29 mouse cellular contexts compared by ENCODE assay signal in genomic region chr3:85417663-85418062, GRCm38 (mm10).
A peak's percentile ranks its signal among the peaks of the same experiment; 100 is the strongest.
DNase-seq lines count a peak whose midpoint lies in the region; ATAC-seq and TF ChIP-seq lines count a peak whose summit lies in the region.
"Had no signal": no experiment of that assay in that cellular context is flagged by ENCODE, and none has a peak within 500 bp of the region (broad histone marks: within the 10 kb centered on the region; RNA-seq: fewer than 3 reads in every experiment).

No protein-coding gene starts in this region.

- TF ChIP-seq POLR2A in lung, adult 2 months (IDR thresholded peaks at IDR 0.05; ENCODE audit: borderline replicate concordance, extremely low read depth, low read depth, low read length), result no peak

- no peak overlapping the region for H3K4me3 ChIP-seq in embryonic facial prominence, embryonic 14.5 days (ENCODE audit: low read depth, low read length)
- no peak overlapping the region for H3K4me3 ChIP-seq in embryonic facial prominence, embryonic 10.5 days
- H3K4me3 ChIP-seq in lung, embryonic 14.5 days (ENCODE audit: low read depth, low read length), result no peak overlapping the region
- H3K4me3 ChIP-seq in lung, adult 2 months (replicated peaks; ENCODE audit: extremely low read depth, low read depth, low read length), result no peak overlapping the region
- H3K4me3 ChIP-seq in stomach, postnatal 0 days (ENCODE audit: low read depth, low read length), result no peak overlapping the region
- H3K4me3 ChIP-seq: embryonic facial prominence, embryonic 12.5 days; embryonic facial prominence, embryonic 15.5 days; erythroblast, embryonic 14.5 days; forebrain, embryonic 10.5 days; forebrain, embryonic 12.5 days had no signal

- TF ChIP-seq CTCF in lung, embryonic 14.5 days (IDR thresholded peaks at IDR 0.05; ENCODE audit: low read depth), result no peak
- no peak for TF ChIP-seq CTCF in lung, adult 2 months (IDR thresholded peaks at IDR 0.05; ENCODE audit: insufficient read depth, low read length)
- no peak for TF ChIP-seq CTCF in stomach, postnatal 0 days (IDR thresholded peaks at IDR 0.05; ENCODE audit: low read depth)

- H3K9ac ChIP-seq in embryonic facial prominence, embryonic 14.5 days (ENCODE audit: low read depth, low read length), result no peak overlapping the region
- H3K9ac ChIP-seq in lung, embryonic 14.5 days, result no peak overlapping the region
- no peak overlapping the region for H3K9ac ChIP-seq in stomach, postnatal 0 days (ENCODE audit: low read length)
- H3K9ac ChIP-seq: embryonic facial prominence, embryonic 12.5 days; embryonic facial prominence, embryonic 15.5 days; forebrain, embryonic 12.5 days had no signal

- no peak overlapping the region for H3K4me2 ChIP-seq in embryonic facial prominence, embryonic 14.5 days (ENCODE audit: low read depth, low read length)
- H3K4me2 ChIP-seq in lung, embryonic 14.5 days, result no peak overlapping the region
- no peak overlapping the region for H3K4me2 ChIP-seq in stomach, postnatal 0 days (replicated peaks; ENCODE audit: low read depth)
- H3K4me2 ChIP-seq: embryonic facial prominence, embryonic 12.5 days; embryonic facial prominence, embryonic 15.5 days; forebrain, embryonic 12.5 days had no signal

- no peak for TF ChIP-seq EP300 in stomach, postnatal 0 days (optimal IDR thresholded peaks at IDR 0.05)

- ATAC-seq in embryonic facial prominence, embryonic 14.5 days (ENCODE audit: low read depth), result no peak
- no peak for ATAC-seq in lung, embryonic 14.5 days (ENCODE audit: insufficient read depth)
- ATAC-seq in stomach, postnatal 0 days (ENCODE audit: low FRiP score, low TSS enrichment), result 0 out of 2 replicates have a peak, but pooled peaks have one; percentile 59
- ATAC-seq: activated CD4-positive, CD25-positive, alpha-beta regulatory T cell, adult 4 months; CD4-positive, CD25-positive, alpha-beta regulatory T cell, adult 4 months; forebrain, embryonic 14.5 days; forebrain, embryonic 16.5 days; Patski had no signal

- no peak overlapping the region for H3K27ac ChIP-seq in embryonic facial prominence, embryonic 14.5 days (replicated peaks; ENCODE audit: low read depth, low read length)
- no peak overlapping the region for H3K27ac ChIP-seq in embryonic facial prominence, embryonic 10.5 days (replicated peaks)
- no peak overlapping the region for H3K27ac ChIP-seq in lung, embryonic 14.5 days (ENCODE audit: low read depth)
- no peak overlapping the region for H3K27ac ChIP-seq in stomach, postnatal 0 days (replicated peaks)
- H3K27ac ChIP-seq: embryonic facial prominence, embryonic 12.5 days; embryonic facial prominence, embryonic 15.5 days; forebrain, embryonic 10.5 days; forebrain, embryonic 12.5 days had no signal

- DNase-seq in embryonic facial prominence, embryonic 14.5 days (ENCODE audit: low spot score), result peak; percentile 33
- no peak for DNase-seq in embryonic facial prominence, embryonic 10.5 days (ENCODE audit: low spot score)
- peak; percentile 13 for DNase-seq in lung, embryonic 14.5 days
- no peak for DNase-seq in lung, postnatal 4 days
- DNase-seq in lung, postnatal 25 days (ENCODE audit: low spot score), result peak; percentile 32
- no peak for DNase-seq in lung, adult 2 months
- no peak for DNase-seq in stomach, postnatal 0 days (ENCODE audit: low spot score)
- DNase-seq: adrenal gland, adult 8-10 months; adrenal gland, postnatal 14 days; adrenal gland, postnatal 36 days; B cell, adult 2 months; cerebellum, adult 11-12 months; cerebellum, adult 2 months; cerebellum, adult 9-11 months; cerebellum, postnatal 14 days; cerebellum, postnatal 36 days; embryo, embryonic 11 days had no signal

- no peaks in the 10 kb centered on the region for H3K27me3 ChIP-seq in embryonic facial prominence, embryonic 14.5 days (replicated peaks; ENCODE audit: control insufficient read depth, insufficient read depth, low read length)
- no peaks in the 10 kb centered on the region for H3K27me3 ChIP-seq in embryonic facial prominence, embryonic 10.5 days (replicated peaks; ENCODE audit: low read depth, poor library complexity, severe bottlenecking)
- H3K27me3 ChIP-seq in lung, embryonic 14.5 days (ENCODE audit: insufficient read depth, low read length), result no peaks in the 10 kb centered on the region
- H3K27me3 ChIP-seq in stomach, postnatal 0 days (ENCODE audit: control insufficient read depth, insufficient read depth, low read length), result no peaks in the 10 kb centered on the region
- H3K27me3 ChIP-seq: CH12.LX; embryonic facial prominence, embryonic 12.5 days; embryonic facial prominence, embryonic 15.5 days; forebrain, embryonic 12.5 days had no signal

- H3K36me3 ChIP-seq in embryonic facial prominence, embryonic 14.5 days (ENCODE audit: control insufficient read depth, insufficient read depth, low read length), result no peaks in the 10 kb centered on the region
- no peaks in the 10 kb centered on the region for H3K36me3 ChIP-seq in embryonic facial prominence, embryonic 10.5 days (replicated peaks)
- no peaks in the 10 kb centered on the region for H3K36me3 ChIP-seq in lung, embryonic 14.5 days (ENCODE audit: insufficient read depth)
- H3K36me3 ChIP-seq in stomach, postnatal 0 days (ENCODE audit: control insufficient read depth, insufficient read depth, low read length), result no peaks in the 10 kb centered on the region
- H3K36me3 ChIP-seq: embryonic facial prominence, embryonic 12.5 days; embryonic facial prominence, embryonic 15.5 days; forebrain, embryonic 10.5 days; forebrain, embryonic 12.5 days; G1E had no signal

- H3K9me3 ChIP-seq in embryonic facial prominence, embryonic 14.5 days (ENCODE audit: control insufficient read depth, low read length), result no peaks in the 10 kb centered on the region
- H3K9me3 ChIP-seq in embryonic facial prominence, embryonic 10.5 days, result no peaks in the 10 kb centered on the region
- H3K9me3 ChIP-seq in lung, embryonic 14.5 days (ENCODE audit: low read depth, low read length), result no peaks in the 10 kb centered on the region
- no peaks in the 10 kb centered on the region for H3K9me3 ChIP-seq in stomach, postnatal 0 days (ENCODE audit: control insufficient read depth, low read length)
- H3K9me3 ChIP-seq: embryonic facial prominence, embryonic 12.5 days; embryonic facial prominence, embryonic 15.5 days; forebrain, embryonic 10.5 days; forebrain, embryonic 12.5 days; G1E had no signal

- no peaks in the 10 kb centered on the region for H3K4me1 ChIP-seq in embryonic facial prominence, embryonic 14.5 days (ENCODE audit: control insufficient read depth, insufficient read depth, low read length)
- no peaks in the 10 kb centered on the region for H3K4me1 ChIP-seq in embryonic facial prominence, embryonic 10.5 days
- no peaks in the 10 kb centered on the region for H3K4me1 ChIP-seq in lung, embryonic 14.5 days (ENCODE audit: insufficient read depth)
- no peaks in the 10 kb centered on the region for H3K4me1 ChIP-seq in lung, adult 2 months (ENCODE audit: control insufficient read depth, insufficient read depth, low read length)
- H3K4me1 ChIP-seq in stomach, postnatal 0 days (replicated peaks; ENCODE audit: control insufficient read depth, insufficient read depth), result no peaks in the 10 kb centered on the region
- H3K4me1 ChIP-seq: embryonic facial prominence, embryonic 12.5 days; embryonic facial prominence, embryonic 15.5 days; forebrain, embryonic 12.5 days had no signal

- 76% methylated on average over 4 of the region's 4 CpGs for whole genome bisulfite sequencing in embryonic facial prominence, embryonic 14.5 days
- 84% methylated on average over 4 of the region's 4 CpGs for WGBS in embryonic facial prominence, embryonic 10.5 days
- 60% methylated on average over 4 of the region's 4 CpGs for WGBS in lung, embryonic 14.5 days
- WGBS in lung, adult 2 months, result 54% methylated on average over 4 of the region's 4 CpGs
- 55% methylated on average over 4 of the region's 4 CpGs for WGBS in stomach, postnatal 0 days

Comparison
In these comparisons a context has a peak if more than half of its experiments do, and no peak if none do; other contexts are left out.
1. DNase-seq: peak in embryonic facial prominence, embryonic 14.5 days (single experiment), lung, embryonic 14.5 days (single experiment) and lung, postnatal 25 days (single experiment); none in embryonic facial prominence, embryonic 10.5 days (single experiment), lung, postnatal 4 days (0 of 2), lung, adult 2 months (single experiment) and stomach, postnatal 0 days (single experiment).